Mouse (Mus musculus): ENCODE data around the gene Olfr171. TPM values are rescaled to one million over a fixed set of nuclear protein-coding genes. Genes with fewer than 3 reads are reported as not detected.

The Olfr171 gene
- not detected in 2 replicates for polyA plus RNA-seq (2012; ENCODE audit: low replicate concordance)

DNA sequence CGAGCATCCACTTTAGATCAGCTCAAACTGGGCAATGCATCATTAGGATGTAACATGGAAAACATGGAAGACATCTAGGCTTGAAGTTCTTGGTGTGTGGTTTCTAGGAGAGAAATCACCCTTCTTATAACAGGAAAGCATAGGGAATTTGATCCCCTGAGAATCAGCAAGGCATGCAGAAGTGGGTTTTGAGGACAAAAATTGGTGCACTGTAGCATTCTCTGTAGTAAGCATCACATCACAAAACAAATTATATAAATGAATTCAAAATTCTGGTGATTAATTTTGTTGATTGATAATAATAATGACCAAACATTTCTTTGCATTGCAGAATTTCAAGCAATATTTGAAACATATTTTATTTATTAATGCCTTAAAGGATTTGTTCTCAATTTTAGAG is at the start of gene Olfr171:
TSS of gene Olfr171 (minus strand) at position 101 of the 400 bp plus-strand sequence.

GRCm38 (mm10) chr16:19611782-19612181 is 17.9 kb downstream of the Olfr171 start, which contains the start of gene Olfr170:
Gene Olfr170, minus strand, starts transcription at chr16:19611882.

Other genes with a start within 250 kb of the Olfr171 start
- gene Olfr165, start 206.8 kb downstream of the Olfr171 start, polyA plus RNA-seq (2012; ENCODE audit: low replicate concordance), result not detected in 2 replicates
- 0.02 TPM in 1 of 2 replicates, not detected in the other for gene Olfr166, start 146.2 kb downstream of the Olfr171 start, polyA plus RNA-seq (2012; ENCODE audit: low replicate concordance)
- gene Olfr167, start 107.7 kb downstream of the Olfr171 start, polyA plus RNA-seq (2012; ENCODE audit: low replicate concordance), result not detected in 2 replicates
- gene Olfr168, start 94.4 kb downstream of the Olfr171 start, polyA plus RNA-seq (2012; ENCODE audit: low replicate concordance), result not detected in 2 replicates
- gene Olfr169, start 58.1 kb downstream of the Olfr171 start, polyA plus RNA-seq (2012; ENCODE audit: low replicate concordance), result not detected in 2 replicates
- gene Olfr170, start 18.0 kb downstream of the Olfr171 start, polyA plus RNA-seq (2012; ENCODE audit: low replicate concordance), result not detected in 2 replicates
- gene Lamp3, start 76.5 kb upstream of the Olfr171 start, polyA plus RNA-seq (2012; ENCODE audit: low replicate concordance), result 0.03 and 0.22 TPM in 2 replicates
- gene B3gnt5, start 130.3 kb upstream of the Olfr171 start, polyA plus RNA-seq (2012; ENCODE audit: low replicate concordance), result 13.5 and 19.4 TPM in 2 replicates

Measured in hematopoietic multipotent progenitor cell, adult 10-12 weeks (in vitro differentiated cells).